In genomic region chr19:25506616-25507015, GRCm38 (mm10) we compare ENCODE assay signal across 10 mouse cellular contexts. TPM values are rescaled to one million over a fixed set of nuclear protein-coding genes. Genes with fewer than 3 reads are reported as not detected.
DNase-seq lines count a peak whose midpoint lies in the region; ATAC-seq and TF ChIP-seq lines count a peak whose summit lies in the region.
"Had no signal": no experiment of that assay in that cellular context is flagged by ENCODE, and none has a peak within 500 bp of the region (broad histone marks: within the 10 kb centered on the region; RNA-seq: fewer than 3 reads in every experiment).

No protein-coding gene starts in this region.

- peaks cover 15% of the 10 kb centered on the region for H3K4me1 ChIP-seq in hindbrain, embryonic 12.5 days
- H3K4me1 ChIP-seq in midbrain, embryonic 14.5 days (ENCODE audit: control insufficient read depth, insufficient read depth, low read length) = peaks cover 14% of the 10 kb centered on the region
- H3K4me1 ChIP-seq in lung, adult 2 months (ENCODE audit: control insufficient read depth, insufficient read depth, low read length) = no peaks in the 10 kb centered on the region

- no peak for TF ChIP-seq POLR2A in brain, embryonic 14.5 days (IDR thresholded peaks at IDR 0.05; ENCODE audit: borderline replicate concordance, extremely low read depth, insufficient read depth, insufficient read length, poor library complexity, severe bottlenecking)
- TF ChIP-seq POLR2A in lung, adult 2 months (IDR thresholded peaks at IDR 0.05; ENCODE audit: borderline replicate concordance, extremely low read depth, low read depth, low read length) = no peak

- 2% methylated on average over 23 of the region's 23 CpGs for WGBS in hindbrain, embryonic 12.5 days
- 2% methylated on average over 23 of the region's 23 CpGs for WGBS in midbrain, embryonic 14.5 days
- WGBS in lung, adult 2 months = 4% methylated on average over 23 of the region's 23 CpGs

- no peak overlapping the region for H3K27ac ChIP-seq in gastrocnemius, adult 2 months
- no peak overlapping the region for H3K27ac ChIP-seq in hindbrain, embryonic 12.5 days
- no peak overlapping the region for H3K27ac ChIP-seq in midbrain, embryonic 14.5 days (replicated peaks; ENCODE audit: low read depth, low read length)

- H3K36me3 ChIP-seq in hindbrain, embryonic 12.5 days = no peaks in the 10 kb centered on the region
- no peaks in the 10 kb centered on the region for H3K36me3 ChIP-seq in midbrain, embryonic 14.5 days (ENCODE audit: control insufficient read depth, insufficient read depth, low read length)

- H3K4me3 ChIP-seq in gastrocnemius, adult 2 months = peak overlapping the region; percentile 39
- H3K4me3 ChIP-seq in hindbrain, embryonic 12.5 days = 0 out of 2 replicates have a peak overlapping the region, but pooled peaks have one; percentile 12
- H3K4me3 ChIP-seq in midbrain, embryonic 14.5 days (replicated peaks; ENCODE audit: low read depth, low read length) = peak overlapping the region; percentile 27
- no peak overlapping the region for H3K4me3 ChIP-seq in lung, adult 2 months (replicated peaks; ENCODE audit: extremely low read depth, low read depth, low read length)

- no peak for TF ChIP-seq CTCF in gastrocnemius, adult 2 months (IDR thresholded peaks at IDR 0.05)
- TF ChIP-seq CTCF in brain, embryonic 14.5 days (IDR thresholded peaks at IDR 0.05; ENCODE audit: borderline replicate concordance, extremely low read depth, insufficient read depth, insufficient read length) = no peak
- no peak for TF ChIP-seq CTCF in lung, adult 2 months (IDR thresholded peaks at IDR 0.05; ENCODE audit: insufficient read depth, low read length)

- H3K4me2 ChIP-seq in hindbrain, embryonic 12.5 days (replicated peaks) = peak overlapping the region; percentile 37
- H3K4me2 ChIP-seq in midbrain, embryonic 14.5 days (ENCODE audit: low read length) = peak overlapping the region; percentile 47

- no peaks in the 10 kb centered on the region for H3K9me3 ChIP-seq in hindbrain, embryonic 12.5 days (replicated peaks)
- H3K9me3 ChIP-seq in midbrain, embryonic 14.5 days (ENCODE audit: control insufficient read depth, low read length) = no peaks in the 10 kb centered on the region

- no peak for ATAC-seq in hindbrain, embryonic 12.5 days (ENCODE audit: low FRiP score)
- no peak for ATAC-seq in midbrain, embryonic 14.5 days (ENCODE audit: low FRiP score, low TSS enrichment)

- peaks cover 78% of the 10 kb centered on the region for H3K27me3 ChIP-seq in hindbrain, embryonic 12.5 days
- peaks cover 67% of the 10 kb centered on the region for H3K27me3 ChIP-seq in midbrain, embryonic 14.5 days (ENCODE audit: control insufficient read depth, insufficient read depth, low read length)

- intact Hi-C loops in gastrocnemius, adult 2 months (cut with DNase I) = no loop called here

- DNase-seq in gastrocnemius, adult 2 months = no peak
- no peak for DNase-seq in gastrocnemius, postnatal 4 days (ENCODE audit: low spot score in 2 of 2)
- peak; percentile 26 for DNase-seq in brain, embryonic 14.5 days (ENCODE audit: low read depth)
- DNase-seq in midbrain, embryonic 14.5 days = peak; percentile 27
- DNase-seq in left cerebral cortex, adult 8-10 months (ENCODE audit: low spot score in 2 of 2) = no peak
- no peak for DNase-seq in urinary bladder, adult 2 months (ENCODE audit: low spot score)
- no peak for DNase-seq in lung, adult 2 months
- DNase-seq: layer of hippocampus, adult 9-11 months had no signal

- no peak overlapping the region for H3K9ac ChIP-seq in hindbrain, embryonic 12.5 days
- no peak overlapping the region for H3K9ac ChIP-seq in midbrain, embryonic 14.5 days (replicated peaks; ENCODE audit: low read length)

RNA-seq across cellular contexts. Expression of gene Dmrt1, which starts 1.2 kb away (rescaled TPM):
- total RNA-seq in gastrocnemius, adult 2 months (2021) = not detected
- not detected for total RNA-seq in gastrocnemius, postnatal 4 days (2021)
- polyA plus RNA-seq in brain, embryonic 14.5 days (2012; rRNA removed) = 0.05 and 0.20 TPM in 2 replicates
- not detected in 2 replicates for polyA plus RNA-seq in hindbrain, embryonic 12.5 days (2016; fragmentation: Nextera tagmentation; extraction: Ambion mirVana)
- polyA plus RNA-seq in midbrain, embryonic 14.5 days (2014; fragmentation: Nextera tagmentation; extraction: Ambion mirVana) = not detected in 2 replicates
- not detected for total RNA-seq in left cerebral cortex, adult 8-10 months (2022)
- not detected in 2 replicates for polyA plus RNA-seq in urinary bladder, adult 2 months (2012; rRNA removed)
- not detected in 2 replicates for polyA plus RNA-seq in lung, adult 2 months (2012; rRNA removed)
- total RNA-seq: adrenal gland, postnatal 4 days had no signal

Comparison
In these comparisons a context has a peak if more than half of its experiments do, and no peak if none do; other contexts are left out.
1. DNase-seq: peak in brain, embryonic 14.5 days (single experiment) and midbrain, embryonic 14.5 days (single experiment); none in gastrocnemius, adult 2 months (single experiment), gastrocnemius, postnatal 4 days (0 of 2), left cerebral cortex, adult 8-10 months (0 of 2), urinary bladder, adult 2 months (single experiment) and lung, adult 2 months (single experiment).